Mouse (Mus musculus): ENCODE measurements at regions not wholly inside any gene's neighbourhood (a gene's known extent, or its start where the extent isn't known, plus 50 kb on each side); places are given as distances from the start of the nearest gene placed in this dataset.

GRCm38 (mm10) chr6:22635141-22635540, 240.2 kb upstream of the Ptprz1 start:
- TF ChIP-seq CTCF (IDR thresholded peaks at IDR 0.05) = no peak
- no peak for TF ChIP-seq POLR2A (IDR thresholded peaks at IDR 0.05; ENCODE audit: insufficient read depth, low read depth, low read length)

Data from heart, adult 2 months (tissue).